Mouse (Mus musculus): Measurements from ENCODE around the gene Brap.

- TF ChIP-seq CTCF (conservative IDR thresholded peaks at IDR 0.05; ENCODE audit: low read length), result peak; percentile 35; the same call in 1 of the 2 replicates
- TF ChIP-seq NANOG (IDR thresholded peaks at IDR 0.05; ENCODE audit: borderline replicate concordance, low read length), result no peak
Observed at GRCm38 (mm10) chr5:121720888-121721585, 60.7 kb downstream of the Brap start.
